Mouse (Mus musculus) layer of hippocampus, adult 8-10 months (tissue): ENCODE data around the gene Efna5. TPM values are rescaled to one million over a fixed set of nuclear protein-coding genes. Genes with fewer than 3 reads are reported as not detected.

Source experiments
- DNase-seq, 2 experiments: peaks; one replicate each; pipeline ENCODE4 v3.0.0; 2022; ENCODE audit warnings: low spot score in 2 of 2
- total RNA-seq, 4 experiments: library from RNA; stranded (reverse); gene quantifications; 2 replicates each; pipeline ENCODE4 v1.2.4; 2022

Gene Efna5
- total RNA-seq, 4 experiments from 2014 or later, result 6.6 to 13.5 (median 11.4) TPM

GRCm38 (mm10) chr17:62857275-62857674 lies 23.8 kb downstream of the Efna5 start:
- no peak for DNase-seq

- no peak for DNase-seq
Measured at GRCm38 (mm10) chr17:62853741-62854140, 27.4 kb downstream of the Efna5 start.

GRCm38 (mm10) chr17:62852822-62853608 lies 28.1 kb downstream of the Efna5 start:
- DNase-seq, result no peak

- no peak for DNase-seq
Measured at GRCm38 (mm10) chr17:62851268-62851667, 29.8 kb downstream of the Efna5 start.

- no peak for DNase-seq
Measured at GRCm38 (mm10) chr17:62850603-62851002, 30.5 kb downstream of the Efna5 start.

GRCm38 (mm10) chr17:62849676-62850075 lies 31.4 kb downstream of the Efna5 start:
- peak in 1 of 2 experiments; percentile 11 for DNase-seq

GRCm38 (mm10) chr17:62845656-62846055 lies 35.5 kb downstream of the Efna5 start:
- no peak for DNase-seq

GRCm38 (mm10) chr17:62844329-62844728 lies 36.8 kb downstream of the Efna5 start:
- no peak for DNase-seq

GRCm38 (mm10) chr17:62837336-62837735 lies 43.8 kb downstream of the Efna5 start:
- no peak for DNase-seq

GRCm38 (mm10) chr17:62836598-62837106 lies 44.5 kb downstream of the Efna5 start:
- no peak for DNase-seq

GRCm38 (mm10) chr17:62832550-62833127 lies 48.5 kb downstream of the Efna5 start:
- no peak for DNase-seq

- no peak for DNase-seq
Measured at GRCm38 (mm10) chr17:62827549-62827948, 53.6 kb downstream of the Efna5 start.

GRCm38 (mm10) chr17:62821219-62821618 lies 59.9 kb downstream of the Efna5 start:
- DNase-seq, result no peak

- no peak for DNase-seq
Measured at GRCm38 (mm10) chr17:62819931-62820330, 61.2 kb downstream of the Efna5 start.

GRCm38 (mm10) chr17:62818821-62819220 lies 62.3 kb downstream of the Efna5 start:
- no peak for DNase-seq

- DNase-seq, result no peak
Measured at GRCm38 (mm10) chr17:62818337-62818736, 62.8 kb downstream of the Efna5 start.

- no peak for DNase-seq
Measured at GRCm38 (mm10) chr17:62816879-62817278, 64.2 kb downstream of the Efna5 start.

- DNase-seq, result no peak
Measured at GRCm38 (mm10) chr17:62813461-62813860, 67.7 kb downstream of the Efna5 start.

- no peak for DNase-seq
Measured at GRCm38 (mm10) chr17:62807891-62808290, 73.2 kb downstream of the Efna5 start.

GRCm38 (mm10) chr17:62806646-62807045 lies 74.5 kb downstream of the Efna5 start:
- DNase-seq, result no peak

- no peak for DNase-seq
Measured at GRCm38 (mm10) chr17:62802748-62803147, 78.4 kb downstream of the Efna5 start.

GRCm38 (mm10) chr17:62797272-62797671 lies 83.8 kb downstream of the Efna5 start:
- DNase-seq, result no peak
